Mouse (Mus musculus): ENCODE measurements around the gene Tekt1. TPM values are rescaled to one million over a fixed set of nuclear protein-coding genes. Genes with fewer than 3 reads are reported as not detected.

Tekt1 gene
- polyA plus RNA-seq, 1 experiment from 2014 or later: 5.9 TPM

GRCm38 (mm10) chr11:72388113-72388529 is 25.9 kb upstream of the Tekt1 start:
- H3K27me3 ChIP-seq (replicated peaks): no peaks in the 10 kb centered on the region
- WGBS: 98% methylated on average over 6 of the region's 6 CpGs

GRCm38 (mm10) chr11:72379351-72379750 is 17.1 kb upstream of the Tekt1 start:
- WGBS: 78% methylated on average over 4 of the region's 4 CpGs
- no peaks in the 10 kb centered on the region for H3K9me3 ChIP-seq (replicated peaks)
- H3K4me3 ChIP-seq (replicated peaks): no peak overlapping the region
- no peak overlapping the region for H3K4me2 ChIP-seq
- H3K27me3 ChIP-seq (replicated peaks): no peaks in the 10 kb centered on the region
- H3K36me3 ChIP-seq: no peaks in the 10 kb centered on the region
- no peak for ATAC-seq (ENCODE audit: low FRiP score)
- H3K9ac ChIP-seq (replicated peaks): no peak overlapping the region
- no peak overlapping the region for H3K27ac ChIP-seq (replicated peaks)
- no peaks in the 10 kb centered on the region for H3K4me1 ChIP-seq

More at GRCm38 (mm10) chr11:72388113-72388529, 25.9 kb upstream of the Tekt1 start:
- H3K4me1 ChIP-seq: no peaks in the 10 kb centered on the region
- H3K27ac ChIP-seq (replicated peaks): no peak overlapping the region
- H3K36me3 ChIP-seq: no peaks in the 10 kb centered on the region
- H3K4me2 ChIP-seq: no peak overlapping the region
- no peak overlapping the region for H3K4me3 ChIP-seq (replicated peaks)
- no peaks in the 10 kb centered on the region for H3K9me3 ChIP-seq (replicated peaks)
- no peak overlapping the region for H3K9ac ChIP-seq (replicated peaks)
- ATAC-seq (ENCODE audit: low FRiP score): no peak

GRCm38 (mm10) chr11:72378222-72378621 is 16.0 kb upstream of the Tekt1 start:
- Histone ChIP-seq H3K27me3 (replicated peaks) (no peaks in the 10 kb centered on the region), H3K4me1 (no peaks in the 10 kb centered on the region), H3K4me2 (no peak overlapping the region), H3K4me3 (replicated peaks) (no peak overlapping the region), H3K9ac (replicated peaks) (no peak overlapping the region), H3K36me3 (no peaks in the 10 kb centered on the region), H3K9me3 (replicated peaks) (no peaks in the 10 kb centered on the region), H3K27ac (replicated peaks) (no peak overlapping the region)
- 77% methylated on average over 7 of the region's 7 CpGs for WGBS
- no peak for ATAC-seq (ENCODE audit: low FRiP score)

- Histone ChIP-seq H3K9me3 (replicated peaks) (no peaks in the 10 kb centered on the region), H3K36me3 (no peaks in the 10 kb centered on the region), H3K9ac (replicated peaks) (no peak overlapping the region), H3K27me3 (replicated peaks) (no peaks in the 10 kb centered on the region), H3K4me1 (no peaks in the 10 kb centered on the region), H3K27ac (replicated peaks) (no peak overlapping the region), H3K4me2 (no peak overlapping the region), H3K4me3 (replicated peaks) (no peak overlapping the region)
- no peak for ATAC-seq (ENCODE audit: low FRiP score)
- 76% methylated on average over 2 of the region's 2 CpGs for whole genome bisulfite sequencing
These were observed 14.3 kb upstream of the Tekt1 start for GRCm38 (mm10) chr11:72376562-72376961.

- no peaks in the 10 kb centered on the region for H3K9me3 ChIP-seq (replicated peaks)
- H3K27ac ChIP-seq (replicated peaks): no peak overlapping the region
- ATAC-seq (ENCODE audit: low FRiP score): no peak
- no peak overlapping the region for H3K4me2 ChIP-seq
- no peaks in the 10 kb centered on the region for H3K27me3 ChIP-seq (replicated peaks)
- no peaks in the 10 kb centered on the region for H3K36me3 ChIP-seq
- H3K9ac ChIP-seq (replicated peaks): no peak overlapping the region
- H3K4me1 ChIP-seq: peaks cover 6% of the 10 kb centered on the region
- WGBS: 41% methylated on average over 12 of the region's 12 CpGs
- H3K4me3 ChIP-seq (replicated peaks): no peak overlapping the region
These were observed 7.8 kb upstream of the Tekt1 start for GRCm38 (mm10) chr11:72369904-72370672.

- WGBS: 54% methylated on average over 11 of the region's 11 CpGs
- H3K27ac ChIP-seq (replicated peaks): no peak overlapping the region
- ATAC-seq (ENCODE audit: low FRiP score): no peak
These were observed 5.9 kb upstream of the Tekt1 start for GRCm38 (mm10) chr11:72367934-72368674.

GRCm38 (mm10) chr11:72366126-72366525 is 3.9 kb upstream of the Tekt1 start:
- H3K9me3 ChIP-seq (replicated peaks): no peaks in the 10 kb centered on the region
- H3K4me2 ChIP-seq: no peak overlapping the region
- WGBS: 82% methylated on average over 9 of the region's 9 CpGs
- no peaks in the 10 kb centered on the region for H3K36me3 ChIP-seq
- ATAC-seq (ENCODE audit: low FRiP score): no peak
- H3K9ac ChIP-seq (replicated peaks): no peak overlapping the region
- no peaks in the 10 kb centered on the region for H3K27me3 ChIP-seq (replicated peaks)
- peaks cover 16% of the 10 kb centered on the region for H3K4me1 ChIP-seq
- H3K4me3 ChIP-seq (replicated peaks): no peak overlapping the region
- no peak overlapping the region for H3K27ac ChIP-seq (replicated peaks)

More at GRCm38 (mm10) chr11:72367934-72368674, 5.9 kb upstream of the Tekt1 start:
- Histone ChIP-seq H3K4me2 (no peak overlapping the region), H3K9ac (replicated peaks) (no peak overlapping the region), H3K4me1 (peaks cover 6% of the 10 kb centered on the region), H3K4me3 (replicated peaks) (no peak overlapping the region), H3K27me3 (replicated peaks) (no peaks in the 10 kb centered on the region), H3K36me3 (no peaks in the 10 kb centered on the region), H3K9me3 (replicated peaks) (no peaks in the 10 kb centered on the region)

GRCm38 (mm10) chr11:72364526-72364925 is 2.3 kb upstream of the Tekt1 start:
- no peak for ATAC-seq (ENCODE audit: low FRiP score)
- WGBS: 97% methylated on average over 5 of the region's 5 CpGs
- no peak overlapping the region for H3K9ac ChIP-seq (replicated peaks)
- no peaks in the 10 kb centered on the region for H3K9me3 ChIP-seq (replicated peaks)
- no peak overlapping the region for H3K4me2 ChIP-seq
- no peaks in the 10 kb centered on the region for H3K36me3 ChIP-seq
- H3K4me1 ChIP-seq: peaks cover 17% of the 10 kb centered on the region
- H3K27ac ChIP-seq (replicated peaks): no peak overlapping the region
- H3K4me3 ChIP-seq (replicated peaks): no peak overlapping the region
- H3K27me3 ChIP-seq (replicated peaks): no peaks in the 10 kb centered on the region

GRCm38 (mm10) chr11:72363523-72364240 is 1.4 kb upstream of the Tekt1 start:
- Histone ChIP-seq H3K27me3 (replicated peaks) (no peaks in the 10 kb centered on the region), H3K9me3 (replicated peaks) (no peaks in the 10 kb centered on the region), H3K27ac (replicated peaks) (no peak overlapping the region), H3K4me2 (no peak overlapping the region), H3K4me3 (replicated peaks) (no peak overlapping the region), H3K9ac (replicated peaks) (no peak overlapping the region), H3K4me1 (peaks cover 17% of the 10 kb centered on the region), H3K36me3 (no peaks in the 10 kb centered on the region)
- ATAC-seq (ENCODE audit: low FRiP score): no peak
- WGBS: 83% methylated on average over 8 of the region's 8 CpGs

- 7% methylated on average over 42 of the region's 42 CpGs for WGBS
These were observed 576 bp downstream of the Tekt1 start for GRCm38 (mm10) chr11:72361385-72362346.

More at GRCm38 (mm10) chr11:72361385-72362346, 576 bp downstream of the Tekt1 start:
- Histone ChIP-seq H3K4me2 (peak overlapping the region; percentile 93), H3K27ac (replicated peaks) (peak overlapping the region; percentile 56), H3K4me3 (replicated peaks) (peak overlapping the region; percentile 50), H3K9me3 (replicated peaks) (no peaks in the 10 kb centered on the region), H3K27me3 (replicated peaks) (no peaks in the 10 kb centered on the region), H3K4me1 (peaks cover 11% of the 10 kb centered on the region), H3K36me3 (no peaks in the 10 kb centered on the region), H3K9ac (replicated peaks) (peak overlapping the region; percentile 47)
- ATAC-seq (ENCODE audit: low FRiP score): peak; percentile 92

All from neural tube, embryonic 15.5 days (tissue).